Mouse (Mus musculus): ENCODE measurements around the gene Card14. TPM values are rescaled to one million over a fixed set of nuclear protein-coding genes. Genes with fewer than 3 reads are reported as not detected.
"Not testable (repeated sequence)": the region's sequence is repeated elsewhere in the genome, so short reads cannot be mapped to it uniquely, and the experiment has no call there.

The Card14 gene
- polyA plus RNA-seq (2011; ENCODE audit: insufficient read length, low read depth, missing spikeins): not detected in 2 replicates

DNA sequence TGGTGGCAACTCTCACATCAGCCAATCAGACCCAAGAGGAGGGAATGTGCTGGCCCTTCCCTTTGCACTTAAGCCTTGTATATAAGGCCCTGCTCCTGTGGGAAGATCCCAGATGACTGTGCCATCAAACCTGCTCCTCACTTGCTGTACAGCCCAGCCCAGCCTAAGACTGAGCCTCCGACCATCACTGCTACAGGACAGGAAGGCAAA, at the start of gene Card14:
Card14 (plus strand) TSS at position 111 of the 210 bp plus-strand sequence.
- Histone ChIP-seq H3K4me1 (ENCODE audit: control insufficient read depth, insufficient read depth, low read length) (no peaks in the 10 kb centered on the region), H3K4me3 (ENCODE audit: insufficient read depth, low read length) (no peak within 1 kb of the TSS), H3K27ac (ENCODE audit: insufficient read depth, low read length) (no peak within 1 kb of the TSS)
- no peak for TF ChIP-seq POLR2A (IDR thresholded peaks at IDR 0.05; ENCODE audit: low read depth, low read length)
- TF ChIP-seq CTCF (IDR thresholded peaks at IDR 0.05; ENCODE audit: borderline replicate concordance, insufficient read depth, low read length): no peak

GRCm38 (mm10) chr11:119258216-119258571, 49.4 kb upstream of the Card14 start:
- Histone ChIP-seq H3K27ac (ENCODE audit: insufficient read depth, low read length) (no peak overlapping the region), H3K4me3 (ENCODE audit: insufficient read depth, low read length) (no peak overlapping the region), H3K4me1 (ENCODE audit: control insufficient read depth, insufficient read depth, low read length) (no peaks in the 10 kb centered on the region)
- TF ChIP-seq POLR2A (IDR thresholded peaks at IDR 0.05; ENCODE audit: low read depth, low read length) (no peak), CTCF (IDR thresholded peaks at IDR 0.05; ENCODE audit: borderline replicate concordance, insufficient read depth, low read length) (no peak)

- no peak for TF ChIP-seq CTCF (IDR thresholded peaks at IDR 0.05; ENCODE audit: borderline replicate concordance, insufficient read depth, low read length)
- peak; percentile 66 for TF ChIP-seq POLR2A (IDR thresholded peaks at IDR 0.05; ENCODE audit: low read depth, low read length)
- Histone ChIP-seq H3K27ac (ENCODE audit: insufficient read depth, low read length) (0 out of 2 replicates have a peak overlapping the region, but pooled peaks have one; percentile 5), H3K4me3 (ENCODE audit: insufficient read depth, low read length) (no peak overlapping the region), H3K4me1 (ENCODE audit: control insufficient read depth, insufficient read depth, low read length) (no peaks in the 10 kb centered on the region)
These were observed 48.8 kb upstream of the Card14 start for GRCm38 (mm10) chr11:119258572-119259322.

DNA sequence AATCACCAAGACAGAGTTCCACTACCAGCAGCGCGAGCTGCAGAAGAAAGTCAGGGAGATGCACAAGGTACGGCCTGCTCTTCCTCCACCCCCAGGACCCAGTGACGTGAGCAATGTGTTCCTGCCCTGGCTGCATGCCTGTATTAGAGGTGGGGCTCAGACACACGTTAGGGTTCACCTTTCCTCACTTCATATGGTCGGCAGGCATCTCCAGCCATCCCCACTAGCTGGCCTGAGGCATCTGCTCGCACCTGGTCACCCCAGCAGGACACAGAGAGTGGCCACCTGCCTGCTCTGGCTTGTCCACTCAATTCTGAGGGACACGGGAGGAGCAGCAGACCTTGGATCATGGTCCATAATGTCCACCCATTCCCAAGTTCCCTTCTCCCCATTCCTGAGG, 47.6 kb upstream of the Card14 start:
- H3K4me3 ChIP-seq (ENCODE audit: insufficient read depth, low read length): no peak overlapping the region
- H3K4me1 ChIP-seq (ENCODE audit: control insufficient read depth, insufficient read depth, low read length): no peaks in the 10 kb centered on the region
- H3K27ac ChIP-seq (ENCODE audit: insufficient read depth, low read length): no peak overlapping the region
- TF ChIP-seq POLR2A (IDR thresholded peaks at IDR 0.05; ENCODE audit: low read depth, low read length) (no peak), CTCF (IDR thresholded peaks at IDR 0.05; ENCODE audit: borderline replicate concordance, insufficient read depth, low read length) (no peak)

- H3K4me1 ChIP-seq (ENCODE audit: control insufficient read depth, insufficient read depth, low read length): no peaks in the 10 kb centered on the region
- no peak overlapping the region for H3K4me3 ChIP-seq (ENCODE audit: insufficient read depth, low read length)
- H3K27ac ChIP-seq (ENCODE audit: insufficient read depth, low read length): no peak overlapping the region
- TF ChIP-seq CTCF (IDR thresholded peaks at IDR 0.05; ENCODE audit: borderline replicate concordance, insufficient read depth, low read length): no peak
- TF ChIP-seq POLR2A (IDR thresholded peaks at IDR 0.05; ENCODE audit: low read depth, low read length): no peak
These were observed 43.2 kb upstream of the Card14 start for GRCm38 (mm10) chr11:119264413-119264812.

GRCm38 (mm10) chr11:119265811-119266210, 41.8 kb upstream of the Card14 start:
- no peak for TF ChIP-seq POLR2A (IDR thresholded peaks at IDR 0.05; ENCODE audit: low read depth, low read length)
- TF ChIP-seq CTCF (IDR thresholded peaks at IDR 0.05; ENCODE audit: borderline replicate concordance, insufficient read depth, low read length): no peak
- no peak overlapping the region for H3K27ac ChIP-seq (ENCODE audit: insufficient read depth, low read length)
- H3K4me1 ChIP-seq (ENCODE audit: control insufficient read depth, insufficient read depth, low read length): no peaks in the 10 kb centered on the region
- no peak overlapping the region for H3K4me3 ChIP-seq (ENCODE audit: insufficient read depth, low read length)

- no peak for TF ChIP-seq POLR2A (IDR thresholded peaks at IDR 0.05; ENCODE audit: low read depth, low read length)
- no peak for TF ChIP-seq CTCF (IDR thresholded peaks at IDR 0.05; ENCODE audit: borderline replicate concordance, insufficient read depth, low read length)
- Histone ChIP-seq H3K4me1 (ENCODE audit: control insufficient read depth, insufficient read depth, low read length) (no peaks in the 10 kb centered on the region), H3K27ac (ENCODE audit: insufficient read depth, low read length) (no peak overlapping the region), H3K4me3 (ENCODE audit: insufficient read depth, low read length) (no peak overlapping the region)
These were observed 40.3 kb upstream of the Card14 start for GRCm38 (mm10) chr11:119267241-119267674.

- H3K4me1 ChIP-seq (ENCODE audit: control insufficient read depth, insufficient read depth, low read length): no peaks in the 10 kb centered on the region
- H3K27ac ChIP-seq (ENCODE audit: insufficient read depth, low read length): no peak within 1 kb of the TSS
- H3K4me3 ChIP-seq (ENCODE audit: insufficient read depth, low read length): peak within 1 kb of the TSS; percentile 72
- TF ChIP-seq POLR2A (IDR thresholded peaks at IDR 0.05; ENCODE audit: low read depth, low read length) (peak; percentile 71), CTCF (IDR thresholded peaks at IDR 0.05; ENCODE audit: borderline replicate concordance, insufficient read depth, low read length) (peak; percentile 99)
These were observed 39.6 kb upstream of the Card14 start, which contains the start of gene Gaa for GRCm38 (mm10) chr11:119267768-119268556. Gene Gaa (plus strand): TSS chr11:119267887.

DNA sequence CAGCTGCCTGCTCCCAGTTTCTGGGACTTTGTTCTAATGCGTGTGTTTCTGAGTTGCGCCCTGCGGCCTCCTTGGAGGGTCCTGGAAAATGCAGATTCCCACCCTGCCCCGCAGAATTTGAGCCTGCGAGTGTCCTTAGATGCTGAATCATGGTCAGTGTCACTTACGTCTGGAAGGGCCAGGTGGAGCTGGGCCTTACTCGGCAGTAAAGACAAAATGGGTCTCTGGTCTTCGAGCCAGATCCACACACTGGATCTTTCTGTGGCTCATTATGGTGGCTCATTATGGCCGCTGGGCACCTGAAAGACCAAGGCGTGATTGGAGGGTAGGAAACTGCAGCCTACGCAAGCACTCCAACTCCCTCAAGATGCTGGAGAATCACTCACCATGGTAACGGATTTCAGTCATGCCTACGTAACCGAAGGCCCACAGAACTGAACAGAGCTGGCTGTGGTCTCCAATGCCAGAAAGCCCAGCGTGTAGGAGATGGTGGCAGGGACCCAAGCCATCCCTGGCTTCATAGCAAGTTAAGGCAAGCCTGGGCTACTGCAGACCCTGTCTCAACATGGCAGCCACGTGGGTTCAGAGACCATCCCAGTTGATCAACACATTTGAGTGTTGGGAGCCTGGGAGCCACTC, 38.9 kb upstream of the Card14 start:
- H3K27ac ChIP-seq (ENCODE audit: insufficient read depth, low read length): no peak overlapping the region
- peak overlapping the region; percentile 72 for H3K4me3 ChIP-seq (ENCODE audit: insufficient read depth, low read length)
- TF ChIP-seq POLR2A (IDR thresholded peaks at IDR 0.05; ENCODE audit: low read depth, low read length): no peak
- TF ChIP-seq CTCF (IDR thresholded peaks at IDR 0.05; ENCODE audit: borderline replicate concordance, insufficient read depth, low read length): no peak
- H3K4me1 ChIP-seq (ENCODE audit: control insufficient read depth, insufficient read depth, low read length): no peaks in the 10 kb centered on the region

GRCm38 (mm10) chr11:119272492-119272891, 35.1 kb upstream of the Card14 start:
- H3K27ac ChIP-seq (ENCODE audit: insufficient read depth, low read length); H3K4me1 ChIP-seq (ENCODE audit: control insufficient read depth, insufficient read depth, low read length); H3K4me3 ChIP-seq (ENCODE audit: insufficient read depth, low read length): not testable (repeated sequence)

Measured in embryonic fibroblast, embryonic 13.5 days (primary cell).